Mouse (Mus musculus): ENCODE data around the gene Hist1h1a. TPM values are rescaled to one million over a fixed set of nuclear protein-coding genes. Genes with fewer than 3 reads are reported as not detected.

The Hist1h1a gene
- polyA plus RNA-seq, 1 experiment from 2014 or later: 0.60 TPM

GRCm38 (mm10) chr13:23728472-23729191 lies 34.8 kb upstream of the Hist1h1a start:
- Histone ChIP-seq H3K4me2 (replicated peaks; ENCODE audit: low read depth) (no peak overlapping the region), H3K9me3 (ENCODE audit: control insufficient read depth) (no peaks in the 10 kb centered on the region), H3K9ac (ENCODE audit: low read depth, low read length) (no peak overlapping the region), H3K27ac (ENCODE audit: low read depth, low read length) (no peak overlapping the region), H3K4me1 (replicated peaks; ENCODE audit: control insufficient read depth, insufficient read depth, low read length) (no peaks in the 10 kb centered on the region), H3K4me3 (ENCODE audit: low read depth, low read length) (no peak overlapping the region), H3K27me3 (replicated peaks; ENCODE audit: control insufficient read depth, insufficient read depth, low read length) (no peaks in the 10 kb centered on the region), H3K36me3 (ENCODE audit: control insufficient read depth, insufficient read depth) (no peaks in the 10 kb centered on the region)
- no peak for TF ChIP-seq CTCF (IDR thresholded peaks at IDR 0.05; ENCODE audit: low read depth)
- ATAC-seq: no peak
- WGBS: 87% methylated on average over 18 of the region's 18 CpGs

GRCm38 (mm10) chr13:23729192-23729525 lies 34.3 kb upstream of the Hist1h1a start:
- H3K9ac ChIP-seq (ENCODE audit: low read depth, low read length): no peak overlapping the region
- no peak overlapping the region for H3K27ac ChIP-seq (ENCODE audit: low read depth, low read length)
- H3K4me3 ChIP-seq (ENCODE audit: low read depth, low read length): no peak overlapping the region
- no peak for ATAC-seq
- WGBS: 92% methylated on average over 9 of the region's 9 CpGs
- no peaks in the 10 kb centered on the region for H3K36me3 ChIP-seq (ENCODE audit: control insufficient read depth, insufficient read depth)
- H3K4me1 ChIP-seq (replicated peaks; ENCODE audit: control insufficient read depth, insufficient read depth, low read length): no peaks in the 10 kb centered on the region
- TF ChIP-seq CTCF (IDR thresholded peaks at IDR 0.05; ENCODE audit: low read depth): no peak
- no peaks in the 10 kb centered on the region for H3K27me3 ChIP-seq (replicated peaks; ENCODE audit: control insufficient read depth, insufficient read depth, low read length)
- H3K4me2 ChIP-seq (replicated peaks; ENCODE audit: low read depth): no peak overlapping the region
- no peaks in the 10 kb centered on the region for H3K9me3 ChIP-seq (ENCODE audit: control insufficient read depth)

GRCm38 (mm10) chr13:23729706-23730105 lies 33.8 kb upstream of the Hist1h1a start:
- 90% methylated on average over 5 of the region's 5 CpGs for WGBS

GRCm38 (mm10) chr13:23730479-23730878 lies 33.0 kb upstream of the Hist1h1a start:
- Histone ChIP-seq H3K4me1 (replicated peaks; ENCODE audit: control insufficient read depth, insufficient read depth, low read length) (no peaks in the 10 kb centered on the region), H3K27me3 (replicated peaks; ENCODE audit: control insufficient read depth, insufficient read depth, low read length) (no peaks in the 10 kb centered on the region), H3K4me3 (ENCODE audit: low read depth, low read length) (no peak overlapping the region), H3K9me3 (ENCODE audit: control insufficient read depth) (no peaks in the 10 kb centered on the region), H3K36me3 (ENCODE audit: control insufficient read depth, insufficient read depth) (no peaks in the 10 kb centered on the region), H3K27ac (ENCODE audit: low read depth, low read length) (no peak overlapping the region), H3K4me2 (replicated peaks; ENCODE audit: low read depth) (peak overlapping the region; percentile 35), H3K9ac (ENCODE audit: low read depth, low read length) (no peak overlapping the region)
- WGBS: 17% methylated on average over 8 of the region's 8 CpGs
- no peak for TF ChIP-seq CTCF (IDR thresholded peaks at IDR 0.05; ENCODE audit: low read depth)
- ATAC-seq: peak; percentile 75

More at GRCm38 (mm10) chr13:23729706-23730105, 33.8 kb upstream of the Hist1h1a start:
- Histone ChIP-seq H3K4me3 (ENCODE audit: low read depth, low read length) (no peak overlapping the region), H3K27me3 (replicated peaks; ENCODE audit: control insufficient read depth, insufficient read depth, low read length) (no peaks in the 10 kb centered on the region), H3K9ac (ENCODE audit: low read depth, low read length) (no peak overlapping the region), H3K9me3 (ENCODE audit: control insufficient read depth) (no peaks in the 10 kb centered on the region), H3K4me2 (replicated peaks; ENCODE audit: low read depth) (no peak overlapping the region), H3K4me1 (replicated peaks; ENCODE audit: control insufficient read depth, insufficient read depth, low read length) (no peaks in the 10 kb centered on the region), H3K27ac (ENCODE audit: low read depth, low read length) (no peak overlapping the region), H3K36me3 (ENCODE audit: control insufficient read depth, insufficient read depth) (no peaks in the 10 kb centered on the region)
- ATAC-seq: no peak
- no peak for TF ChIP-seq CTCF (IDR thresholded peaks at IDR 0.05; ENCODE audit: low read depth)

GRCm38 (mm10) chr13:23732156-23732804 lies 31.2 kb upstream of the Hist1h1a start:
- H3K9me3 ChIP-seq (ENCODE audit: control insufficient read depth): no peaks in the 10 kb centered on the region
- ATAC-seq: no peak
- no peak overlapping the region for H3K27ac ChIP-seq (ENCODE audit: low read depth, low read length)
- peak; percentile 93 for TF ChIP-seq CTCF (IDR thresholded peaks at IDR 0.05; ENCODE audit: low read depth)
- WGBS: 23% methylated on average over 8 of the region's 8 CpGs
- no peaks in the 10 kb centered on the region for H3K4me1 ChIP-seq (replicated peaks; ENCODE audit: control insufficient read depth, insufficient read depth, low read length)
- H3K4me3 ChIP-seq (ENCODE audit: low read depth, low read length): no peak overlapping the region
- H3K27me3 ChIP-seq (replicated peaks; ENCODE audit: control insufficient read depth, insufficient read depth, low read length): no peaks in the 10 kb centered on the region
- no peaks in the 10 kb centered on the region for H3K36me3 ChIP-seq (ENCODE audit: control insufficient read depth, insufficient read depth)
- H3K4me2 ChIP-seq (replicated peaks; ENCODE audit: low read depth): no peak overlapping the region
- H3K9ac ChIP-seq (ENCODE audit: low read depth, low read length): no peak overlapping the region

GRCm38 (mm10) chr13:23737091-23737490 lies 26.4 kb upstream of the Hist1h1a start:
- ATAC-seq: no peak
- H3K27ac ChIP-seq (ENCODE audit: low read depth, low read length): no peak overlapping the region; the same call in 1 of the 2 replicates
- no peak overlapping the region for H3K9ac ChIP-seq (ENCODE audit: low read depth, low read length)
- WGBS: 77% methylated on average over 5 of the region's 5 CpGs
- H3K4me2 ChIP-seq (replicated peaks; ENCODE audit: low read depth): no peak overlapping the region
- no peaks in the 10 kb centered on the region for H3K27me3 ChIP-seq (replicated peaks; ENCODE audit: control insufficient read depth, insufficient read depth, low read length)
- no peaks in the 10 kb centered on the region for H3K36me3 ChIP-seq (ENCODE audit: control insufficient read depth, insufficient read depth)
- no peak overlapping the region for H3K4me3 ChIP-seq (ENCODE audit: low read depth, low read length)
- no peaks in the 10 kb centered on the region for H3K9me3 ChIP-seq (ENCODE audit: control insufficient read depth)
- no peaks in the 10 kb centered on the region for H3K4me1 ChIP-seq (replicated peaks; ENCODE audit: control insufficient read depth, insufficient read depth, low read length)
- TF ChIP-seq CTCF (IDR thresholded peaks at IDR 0.05; ENCODE audit: low read depth): no peak
